Mouse (Mus musculus) induced T-regulatory cell, adult 2 months (primary cell): Measurements from ENCODE around the gene Tescl.

Source experiments
- DNase-seq: peaks from one replicate; pipeline ENCODE4 v3.0.0-alpha.2; 2012; ENCODE audit warnings: low read depth

The Tescl gene

DNA sequence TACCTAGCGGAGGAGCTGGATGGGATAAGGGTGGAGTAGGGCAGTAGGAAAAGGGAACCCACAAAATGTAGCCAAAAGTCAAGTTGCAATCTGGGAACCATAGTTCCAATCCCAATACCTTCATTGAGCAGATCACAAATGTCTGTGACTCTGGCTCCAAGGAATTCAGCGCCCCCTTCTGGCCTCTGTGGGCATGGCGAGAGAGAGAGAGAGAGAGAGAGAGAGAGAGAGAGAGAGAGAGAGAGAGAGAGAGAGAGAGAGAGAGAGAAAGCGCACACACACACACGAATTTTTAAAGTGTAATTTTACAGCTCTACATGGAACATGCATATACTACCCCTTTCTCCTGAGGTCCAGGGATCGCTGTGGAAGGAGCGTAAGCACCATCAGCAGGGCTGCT, 29.5 kb upstream of the Tescl start:
- peak; percentile 87 for DNase-seq

DNA sequence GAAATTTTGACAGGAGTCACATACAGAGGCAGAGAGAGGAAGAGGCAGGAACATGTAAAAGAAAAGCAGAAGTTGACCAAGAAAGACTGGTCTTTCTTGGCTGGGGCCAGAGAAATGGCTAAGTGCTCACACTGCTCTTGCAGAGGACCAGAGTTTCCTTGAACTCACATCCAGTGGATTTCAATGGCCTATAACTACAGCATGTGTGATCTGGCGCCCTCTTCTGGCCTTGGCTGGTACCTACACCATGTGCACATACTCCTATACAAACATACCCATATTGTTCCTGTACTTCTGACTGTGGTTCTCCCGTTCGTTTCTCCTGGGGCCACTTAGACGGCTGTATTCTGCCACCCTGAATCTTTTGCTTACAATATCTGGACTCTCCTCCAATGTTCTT, 27.3 kb upstream of the Tescl start:
- DNase-seq, result peak; percentile 69

- peak; percentile 52 for DNase-seq
These were observed 25.5 kb upstream of the Tescl start for GRCm38 (mm10) chr7:24359269-24359668.

- DNase-seq, result peak; percentile 69
These were observed 24.2 kb upstream of the Tescl start for GRCm38 (mm10) chr7:24357899-24358298.

GRCm38 (mm10) chr7:24356081-24356480, 22.3 kb upstream of the Tescl start:
- no peak for DNase-seq

DNA sequence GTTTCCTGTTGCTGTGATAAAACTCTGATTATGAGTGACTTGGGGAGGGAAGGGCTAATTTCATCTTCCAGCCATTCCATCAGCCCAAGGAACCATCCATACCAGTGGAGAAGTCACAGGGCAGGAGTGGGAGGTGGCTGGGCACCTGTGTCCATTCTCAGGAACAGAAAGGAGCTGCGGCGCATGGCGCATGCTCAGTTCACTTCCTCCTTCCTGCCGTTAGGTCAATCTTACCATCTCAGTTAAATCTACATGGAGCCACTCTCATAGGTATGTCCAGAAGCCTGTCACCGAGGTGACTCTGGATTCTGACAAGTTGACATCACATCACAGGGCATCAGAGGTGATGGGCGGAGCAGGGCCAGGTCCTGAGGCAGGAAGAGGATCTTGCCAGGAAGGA, 21.9 kb upstream of the Tescl start:
- no peak for DNase-seq

GRCm38 (mm10) chr7:24348896-24349295, 15.2 kb upstream of the Tescl start, which contains the start of gene Lypd5:
Lypd5 (plus strand) TSS chr7:24349196.
- DNase-seq, result no peak

DNA sequence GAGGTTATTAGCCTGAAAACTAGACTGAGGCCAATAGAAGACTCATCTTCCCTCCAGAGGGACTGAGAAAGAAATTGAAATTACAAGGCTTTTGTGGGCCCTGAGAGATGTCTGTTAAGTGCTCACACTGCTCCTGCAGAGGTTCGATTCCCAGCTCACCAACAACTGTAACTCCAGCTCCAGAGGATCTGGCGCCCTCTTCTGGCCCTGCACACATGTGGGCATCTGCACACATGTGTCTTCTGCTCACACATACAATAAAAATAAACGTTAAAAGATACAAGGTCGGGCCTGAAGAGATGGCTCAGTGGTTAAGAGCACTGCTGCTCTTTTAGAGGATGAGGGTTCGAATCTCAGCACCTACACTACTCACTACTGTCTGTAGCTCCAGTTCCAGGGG, 12.7 kb upstream of the Tescl start:
- DNase-seq, result no peak

DNA sequence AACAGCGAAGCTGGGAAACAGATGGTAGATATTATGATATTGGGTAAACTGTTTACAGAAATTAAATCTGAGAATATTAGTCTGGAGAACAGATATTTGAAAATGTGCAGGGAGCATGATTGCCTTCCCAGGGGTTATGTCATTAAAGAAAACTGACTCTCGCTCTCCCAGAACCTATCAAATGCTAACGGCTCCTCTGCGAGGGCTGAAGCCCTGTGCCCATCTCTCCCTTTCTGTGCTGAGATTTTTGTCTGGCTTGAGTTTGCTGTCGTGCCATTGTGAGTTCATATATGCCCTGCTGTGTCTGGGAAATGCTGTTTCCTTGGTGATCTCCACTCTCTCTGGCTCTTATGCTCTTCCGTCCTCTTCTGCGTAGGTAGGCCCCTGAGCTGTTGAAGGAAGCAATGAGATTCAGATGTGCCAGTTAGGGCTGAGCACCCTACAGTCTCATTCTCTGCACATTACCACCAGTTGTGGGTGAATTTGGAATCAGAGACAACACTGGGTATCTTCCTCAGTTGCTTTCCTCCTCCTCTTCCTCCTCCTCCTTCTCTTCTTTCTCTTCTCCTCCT, 10.1 kb upstream of the Tescl start:
- no peak for DNase-seq

DNA sequence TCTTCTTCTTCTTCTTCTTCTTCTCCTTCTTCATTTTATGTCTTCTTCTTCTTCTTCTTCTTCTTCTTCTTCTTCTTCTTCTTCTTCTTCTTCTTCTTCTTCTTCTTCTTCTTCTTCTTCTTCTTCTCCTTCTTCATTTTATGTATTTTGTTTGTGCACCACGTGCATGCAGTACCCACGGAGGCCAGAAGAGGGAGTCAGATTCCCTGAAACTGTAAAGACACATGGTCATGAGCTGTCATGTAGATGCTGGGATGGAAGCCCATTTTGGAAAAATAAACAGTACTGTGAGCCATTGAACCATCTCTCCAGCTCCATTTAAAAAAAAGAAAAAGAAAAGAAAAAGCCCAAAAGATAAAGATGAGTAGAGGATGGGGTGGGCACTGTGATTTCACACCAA, 4.5 kb upstream of the Tescl start:
- DNase-seq, result peak; percentile 51

DNA sequence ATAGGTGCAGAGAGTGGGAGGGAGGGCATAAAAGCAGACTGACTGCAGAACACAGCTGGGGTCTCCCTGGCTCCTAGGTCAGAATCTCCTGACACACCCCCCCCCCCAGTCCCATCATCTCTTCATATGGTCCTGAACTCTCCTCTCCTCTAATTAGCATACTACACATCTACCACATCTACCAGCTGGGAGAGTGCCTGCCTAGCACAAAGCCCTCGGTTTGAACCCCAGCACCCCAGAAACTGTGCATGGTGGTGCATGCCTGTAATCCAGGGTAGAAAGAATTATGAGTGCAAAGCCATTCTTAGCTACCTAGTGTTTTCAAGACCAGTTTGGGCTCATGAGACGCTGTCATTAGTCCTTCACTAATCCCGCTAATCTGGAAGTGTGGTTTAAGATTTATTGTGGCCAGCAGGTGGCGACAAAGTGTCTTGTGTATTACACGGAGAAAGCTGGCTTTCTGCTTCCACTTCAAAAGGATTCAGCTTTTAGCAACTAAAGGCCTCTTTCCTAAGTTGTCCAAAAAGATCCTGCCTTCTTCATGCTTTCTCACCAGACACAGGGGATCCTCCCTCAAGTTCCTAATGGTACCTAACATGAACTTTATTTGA, 2.1 kb upstream of the Tescl start:
- peak; percentile 89 for DNase-seq

GRCm38 (mm10) chr7:24327281-24327975, 6.3 kb downstream of the Tescl start:
- DNase-seq, result no peak

DNA sequence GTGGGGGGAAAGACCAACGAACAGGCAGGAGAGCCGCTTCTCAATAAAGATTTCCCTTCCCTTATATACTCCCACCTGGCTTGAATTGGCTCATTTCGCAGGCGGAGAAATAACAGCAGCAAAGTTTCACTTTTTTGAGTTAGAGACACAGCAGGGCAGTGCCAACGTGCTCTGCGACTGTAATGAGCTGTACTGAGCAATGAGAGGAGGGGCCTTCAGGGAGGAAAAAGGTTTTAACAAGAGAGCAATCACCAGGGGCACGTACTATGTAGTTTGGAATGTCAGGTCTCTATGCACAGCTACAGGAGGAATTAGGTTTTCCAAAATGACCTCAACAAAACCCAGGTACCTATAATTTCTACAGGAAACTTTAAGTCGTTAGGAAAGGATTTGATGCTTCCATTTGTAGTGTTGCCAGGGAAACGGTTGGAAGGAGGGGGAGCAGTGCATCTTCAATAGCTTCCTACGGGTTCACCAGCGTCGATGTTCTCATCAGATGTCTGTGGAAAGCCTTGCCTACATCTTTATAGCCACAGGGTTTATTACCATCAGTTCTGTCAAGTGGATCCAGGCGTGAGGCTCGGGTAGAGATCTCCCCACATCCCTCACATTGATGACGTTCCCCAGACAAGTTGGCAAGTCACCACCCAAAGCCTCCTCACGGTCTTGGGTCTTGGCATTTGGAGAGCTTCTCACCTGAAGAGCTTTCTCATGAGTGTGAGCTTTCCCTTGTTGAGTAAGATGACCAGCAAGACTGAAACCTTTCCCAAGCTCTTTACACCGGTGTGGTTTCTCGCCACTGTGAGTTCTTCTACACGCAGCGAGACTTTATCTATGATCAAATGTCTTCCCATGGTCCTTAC, 7.2 kb downstream of the Tescl start:
- no peak for DNase-seq

DNA sequence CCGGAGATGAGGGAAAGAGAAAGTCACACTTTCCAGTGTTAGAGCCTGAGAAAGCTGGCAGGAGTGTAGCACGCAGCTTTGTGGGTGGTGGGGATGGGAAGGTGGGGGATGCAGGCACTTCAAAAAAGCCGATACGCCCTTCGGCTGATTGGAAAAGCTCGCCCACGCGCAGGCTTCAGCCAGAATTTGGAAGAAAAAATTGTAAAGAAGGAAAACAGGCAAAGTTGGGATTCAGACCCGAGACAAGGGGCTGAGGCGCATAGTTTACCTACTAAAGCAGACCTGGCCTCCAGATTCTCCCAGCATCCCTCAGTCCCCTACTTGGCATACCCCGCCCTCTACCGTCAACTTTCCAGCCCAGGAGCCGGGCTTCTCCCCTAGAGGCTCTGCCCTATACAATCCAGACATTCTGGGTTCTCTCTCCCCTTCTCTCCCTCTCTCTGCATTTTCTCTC, 8.0 kb downstream of the Tescl start:
- DNase-seq, result no peak

DNA sequence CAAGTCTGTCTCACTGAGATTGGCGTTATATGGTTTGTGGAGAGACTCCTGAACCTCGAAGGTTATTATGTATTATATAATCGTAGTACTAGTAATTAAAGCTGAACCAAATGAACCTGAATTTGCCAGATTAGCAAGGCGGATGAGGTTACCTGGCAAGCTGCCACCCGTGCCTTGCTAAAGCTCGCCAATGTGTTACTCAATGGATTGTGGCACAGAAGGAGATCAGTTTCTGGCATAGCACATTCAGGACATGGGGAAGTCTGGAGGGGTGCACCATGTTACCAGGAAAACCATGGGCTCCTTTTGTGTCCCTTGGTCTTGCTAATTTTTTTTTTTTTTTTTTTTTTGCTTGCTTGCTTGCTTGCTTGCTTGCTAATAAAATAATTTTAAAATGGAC, 8.5 kb downstream of the Tescl start:
- DNase-seq, result no peak

- DNase-seq, result no peak
These were observed 11.1 kb downstream of the Tescl start for GRCm38 (mm10) chr7:24322593-24322992.

GRCm38 (mm10) chr7:24318942-24319341, 14.8 kb downstream of the Tescl start:
- DNase-seq, result no peak

DNA sequence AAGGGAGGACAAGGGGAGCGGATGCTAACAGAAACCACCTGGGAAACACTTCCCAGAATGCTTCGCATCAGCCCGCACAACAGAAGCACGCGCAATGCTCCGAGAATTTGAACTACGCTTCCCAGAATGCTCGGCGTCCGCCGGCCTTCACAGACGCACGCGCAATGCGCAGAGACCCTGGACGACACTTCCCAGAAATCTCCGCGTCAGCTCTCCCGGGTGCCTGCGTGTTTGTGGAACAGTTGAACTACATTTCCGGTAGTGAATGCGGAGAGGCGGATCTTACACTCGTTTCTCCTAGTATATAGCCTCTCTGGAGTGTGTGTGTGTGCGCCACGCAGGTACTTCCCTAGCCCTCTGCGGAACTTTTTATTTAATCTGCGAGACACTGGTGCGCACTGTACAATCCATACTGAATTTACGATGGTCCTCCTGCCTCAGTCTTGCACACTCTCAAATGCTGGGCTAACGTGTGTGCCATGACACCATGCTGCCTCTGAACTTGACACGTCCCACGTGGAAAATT, 17.1 kb downstream of the Tescl start, which contains the start of gene Zfp94:
Zfp94 (minus strand) TSS at position 100 of the 526 bp plus-strand sequence.
- peak; percentile 92 for DNase-seq

DNA sequence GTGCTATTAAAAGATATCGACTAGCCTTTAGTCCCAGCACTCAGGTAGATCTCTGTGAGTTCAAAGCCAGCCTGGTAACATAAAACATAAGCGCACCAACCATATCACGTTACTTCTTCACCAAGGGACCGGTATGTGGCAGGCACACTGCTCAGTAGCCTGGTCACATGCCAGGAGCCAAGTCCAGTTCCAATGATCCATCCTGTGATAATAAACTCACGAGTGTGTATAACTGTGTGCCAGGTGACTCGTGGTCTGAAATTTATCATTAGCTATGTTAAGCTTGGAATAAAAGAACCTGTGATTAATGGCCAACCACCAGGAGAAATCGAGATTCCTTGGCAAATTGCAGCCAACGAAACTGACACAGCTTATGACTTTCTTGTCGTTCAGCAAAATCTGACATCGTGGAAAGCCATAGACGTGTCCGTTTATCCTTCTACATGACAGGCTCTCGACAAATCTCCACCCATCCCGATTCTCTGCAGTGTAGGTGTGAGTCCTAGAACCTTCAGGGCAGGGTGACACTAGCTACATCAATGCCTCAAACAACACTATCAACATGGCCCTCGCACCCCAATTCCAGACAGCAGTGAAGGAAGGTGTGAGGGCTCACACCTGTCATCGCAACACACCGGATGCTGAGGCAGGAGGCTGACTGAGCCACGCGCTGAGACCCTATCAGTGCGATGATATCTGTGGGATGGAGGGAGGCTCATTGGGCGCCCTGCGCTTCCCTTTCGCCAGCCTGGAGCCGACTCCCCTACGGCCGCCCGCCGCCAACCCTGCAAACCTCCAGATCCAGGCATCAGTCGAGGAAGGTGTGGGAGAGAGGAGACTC, 17.8 kb downstream of the Tescl start:
- DNase-seq, result no peak

- peak; percentile 66 for DNase-seq
These were observed 32.9 kb downstream of the Tescl start, which contains the start of gene Zfp61 for GRCm38 (mm10) chr7:24300771-24301282. Zfp61 (minus strand) TSS chr7:24301232.
